Mouse (Mus musculus): ENCODE data around the gene Tceanc2. TPM values are rescaled to one million over a fixed set of nuclear protein-coding genes. Genes with fewer than 3 reads are reported as not detected.

The Tceanc2 gene
- polyA plus RNA-seq (2014; fragmentation: Illumina TruSeq; extraction: RNeasy Lipid Tissue Mini Kit (QIAGEN cat#74804); ENCODE audit: low read depth, low replicate concordance) = 54.0 TPM

GRCm38 (mm10) chr4:107178830-107179490, at the start of gene Tceanc2:
TSS of gene Tceanc2 (minus strand) at chr4:107179116.

GRCm38 (mm10) chr4:107208880-107209279, 30.0 kb upstream of the Tceanc2 start, which contains the start of gene Ldlrad1:
TSS of gene Ldlrad1 (plus strand) at chr4:107209180.

GRCm38 (mm10) chr4:107178182-107178829, 610 bp downstream of the Tceanc2 start, which contains the start of gene Tmem59:
TSS of gene Tmem59 (plus strand) at chr4:107178399.

GRCm38 (mm10) chr4:107096841-107097373, 82.0 kb downstream of the Tceanc2 start, which contains the start of gene Cdcp2:
TSS of gene Cdcp2 (plus strand) at chr4:107096891.

Other genes starting within 250 kb of the Tceanc2 start
- gene Mrpl37, start 112.2 kb downstream of the Tceanc2 start, polyA plus RNA-seq (2014; fragmentation: Illumina TruSeq; extraction: RNeasy Lipid Tissue Mini Kit (QIAGEN cat#74804); ENCODE audit: low read depth, low replicate concordance) = 30.4 TPM
- gene Cyb5rl, start 112.1 kb downstream of the Tceanc2 start, polyA plus RNA-seq (2014; fragmentation: Illumina TruSeq; extraction: RNeasy Lipid Tissue Mini Kit (QIAGEN cat#74804); ENCODE audit: low read depth, low replicate concordance) = 3.7 TPM
- gene Cdcp2, start 82.2 kb downstream of the Tceanc2 start, polyA plus RNA-seq (2014; fragmentation: Illumina TruSeq; extraction: RNeasy Lipid Tissue Mini Kit (QIAGEN cat#74804); ENCODE audit: low read depth, low replicate concordance) = not detected
- 167 TPM for gene Tmem59, start 717 bp downstream of the Tceanc2 start, polyA plus RNA-seq (2014; fragmentation: Illumina TruSeq; extraction: RNeasy Lipid Tissue Mini Kit (QIAGEN cat#74804); ENCODE audit: low read depth, low replicate concordance)
- gene Ldlrad1, start 30.1 kb upstream of the Tceanc2 start, polyA plus RNA-seq (2014; fragmentation: Illumina TruSeq; extraction: RNeasy Lipid Tissue Mini Kit (QIAGEN cat#74804); ENCODE audit: low read depth, low replicate concordance) = not detected
- gene Lrrc42, start 74.4 kb upstream of the Tceanc2 start, polyA plus RNA-seq (2014; fragmentation: Illumina TruSeq; extraction: RNeasy Lipid Tissue Mini Kit (QIAGEN cat#74804); ENCODE audit: low read depth, low replicate concordance) = 50.5 TPM
- gene Hspb11, start 74.5 kb upstream of the Tceanc2 start, polyA plus RNA-seq (2014; fragmentation: Illumina TruSeq; extraction: RNeasy Lipid Tissue Mini Kit (QIAGEN cat#74804); ENCODE audit: low read depth, low replicate concordance) = 91.9 TPM
- 0.20 TPM for gene Dio1, start 128.1 kb upstream of the Tceanc2 start, polyA plus RNA-seq (2014; fragmentation: Illumina TruSeq; extraction: RNeasy Lipid Tissue Mini Kit (QIAGEN cat#74804); ENCODE audit: low read depth, low replicate concordance)
- 47.6 TPM for gene Yipf1, start 135.2 kb upstream of the Tceanc2 start, polyA plus RNA-seq (2014; fragmentation: Illumina TruSeq; extraction: RNeasy Lipid Tissue Mini Kit (QIAGEN cat#74804); ENCODE audit: low read depth, low replicate concordance)
- gene Ndc1, start 188.7 kb upstream of the Tceanc2 start, polyA plus RNA-seq (2014; fragmentation: Illumina TruSeq; extraction: RNeasy Lipid Tissue Mini Kit (QIAGEN cat#74804); ENCODE audit: low read depth, low replicate concordance) = 17.8 TPM

Data from testis, adult 10 weeks (tissue).